Mouse (Mus musculus): Measurements from ENCODE around the gene Tcl1b3.

Gene Tcl1b3

DNA sequence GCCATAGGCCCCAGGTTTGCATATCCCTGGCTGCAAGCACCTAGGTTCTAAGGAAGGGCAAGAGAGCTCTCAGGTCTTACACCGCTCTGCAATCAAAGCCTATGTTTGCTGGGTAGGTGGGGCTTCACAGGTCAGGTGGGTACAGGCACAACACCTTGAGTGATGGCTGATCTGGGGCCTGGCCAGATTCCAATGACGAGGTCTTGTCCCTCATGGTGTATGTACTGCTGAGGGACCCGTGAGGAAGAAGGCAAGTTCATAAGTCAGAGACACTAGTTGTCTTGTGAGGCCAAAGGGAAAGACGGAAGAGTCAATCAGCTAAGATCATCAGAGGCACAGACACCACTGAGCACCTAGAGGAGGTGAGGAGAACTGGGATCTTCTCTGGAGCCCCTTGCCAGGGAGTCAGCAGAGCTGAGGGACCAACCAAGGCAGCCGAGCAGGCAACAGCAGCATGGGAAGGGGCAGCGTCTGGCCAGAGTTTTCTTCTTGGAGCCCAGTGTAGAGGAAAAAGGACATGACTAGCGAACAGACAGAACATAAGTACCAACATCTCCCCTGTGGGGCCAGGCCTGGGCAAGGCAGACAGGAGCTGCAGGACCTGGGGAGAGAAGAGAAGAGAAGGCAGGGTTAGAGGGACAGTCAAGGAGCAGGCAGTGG, 26.4 kb downstream of the Tcl1b3 start:
- 0 out of 2 replicates have a peak, but pooled peaks cover 5% of the 10 kb centered on the region for H3K9me3 ChIP-seq (ENCODE audit: low read length)
- no peak overlapping the region for H3K4me3 ChIP-seq (replicated peaks; ENCODE audit: low read length)
- TF ChIP-seq POU5F1 (IDR thresholded peaks at IDR 0.05; ENCODE audit: borderline replicate concordance, low read length) (no peak), CTCF (conservative IDR thresholded peaks at IDR 0.05; ENCODE audit: low read length) (no peak), NANOG (IDR thresholded peaks at IDR 0.05; ENCODE audit: borderline replicate concordance, low read length) (no peak)
- H3K36me3 ChIP-seq (ENCODE audit: insufficient read depth, low read length), result peaks cover 47% of the 10 kb centered on the region
- no peaks in the 10 kb centered on the region for H3K27me3 ChIP-seq (ENCODE audit: insufficient read depth, low read length)
- peaks cover 49% of the 10 kb centered on the region for H3K4me1 ChIP-seq (replicated peaks; ENCODE audit: low read depth, low read length)

DNA sequence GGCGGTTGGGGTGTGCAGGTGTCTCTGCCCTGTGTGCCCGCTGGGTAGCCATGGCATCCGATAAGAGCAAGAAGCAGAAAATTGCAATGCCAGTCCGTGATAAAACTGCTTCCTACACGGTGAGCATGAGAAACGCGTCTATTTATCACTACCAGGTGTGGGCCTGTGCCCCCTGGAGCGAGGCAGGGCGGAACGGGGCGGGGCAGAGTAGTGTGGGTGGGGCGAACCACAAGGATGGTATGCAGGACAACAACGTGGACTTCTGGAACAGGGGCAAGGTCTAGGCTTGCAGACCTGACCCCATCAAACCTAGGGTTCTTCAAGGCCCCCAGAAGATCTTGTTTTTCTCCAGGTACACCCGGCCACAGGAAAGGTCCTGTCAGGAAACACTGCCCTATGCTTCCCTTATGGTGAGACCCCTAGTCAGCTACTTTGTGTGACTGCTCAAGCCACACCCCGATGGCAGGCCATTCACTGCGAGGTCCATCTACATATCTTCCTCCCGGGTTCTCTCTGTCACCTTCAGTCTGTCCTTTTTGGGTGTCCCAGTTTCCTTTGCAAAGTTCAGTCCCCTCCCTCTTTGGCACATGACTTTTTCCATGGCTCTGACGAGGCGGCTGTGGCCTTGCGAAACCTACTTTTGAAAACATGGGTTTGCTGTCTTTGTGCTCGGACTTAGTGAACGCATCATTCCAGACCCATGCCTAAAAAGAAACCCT, 31.9 kb downstream of the Tcl1b3 start, which contains the start of gene Tcl1:
Gene Tcl1 (minus strand): TSS at position 193 of the 719 bp plus-strand sequence.
- TF ChIP-seq NANOG (IDR thresholded peaks at IDR 0.05; ENCODE audit: borderline replicate concordance, low read length) (no peak), CTCF (conservative IDR thresholded peaks at IDR 0.05; ENCODE audit: low read length) (no peak), POU5F1 (IDR thresholded peaks at IDR 0.05; ENCODE audit: borderline replicate concordance, low read length) (no peak)
- H3K4me3 ChIP-seq (replicated peaks; ENCODE audit: low read length), result peak within 1 kb of the TSS; percentile 83
- H3K27me3 ChIP-seq (ENCODE audit: insufficient read depth, low read length), result no peaks in the 10 kb centered on the region
- peaks cover 17% of the 10 kb centered on the region for H3K36me3 ChIP-seq (ENCODE audit: insufficient read depth, low read length)
- H3K9me3 ChIP-seq (ENCODE audit: low read length), result 0 out of 2 replicates have a peak, but pooled peaks cover 5% of the 10 kb centered on the region
- H3K4me1 ChIP-seq (replicated peaks; ENCODE audit: low read depth, low read length), result peaks cover 77% of the 10 kb centered on the region

DNA sequence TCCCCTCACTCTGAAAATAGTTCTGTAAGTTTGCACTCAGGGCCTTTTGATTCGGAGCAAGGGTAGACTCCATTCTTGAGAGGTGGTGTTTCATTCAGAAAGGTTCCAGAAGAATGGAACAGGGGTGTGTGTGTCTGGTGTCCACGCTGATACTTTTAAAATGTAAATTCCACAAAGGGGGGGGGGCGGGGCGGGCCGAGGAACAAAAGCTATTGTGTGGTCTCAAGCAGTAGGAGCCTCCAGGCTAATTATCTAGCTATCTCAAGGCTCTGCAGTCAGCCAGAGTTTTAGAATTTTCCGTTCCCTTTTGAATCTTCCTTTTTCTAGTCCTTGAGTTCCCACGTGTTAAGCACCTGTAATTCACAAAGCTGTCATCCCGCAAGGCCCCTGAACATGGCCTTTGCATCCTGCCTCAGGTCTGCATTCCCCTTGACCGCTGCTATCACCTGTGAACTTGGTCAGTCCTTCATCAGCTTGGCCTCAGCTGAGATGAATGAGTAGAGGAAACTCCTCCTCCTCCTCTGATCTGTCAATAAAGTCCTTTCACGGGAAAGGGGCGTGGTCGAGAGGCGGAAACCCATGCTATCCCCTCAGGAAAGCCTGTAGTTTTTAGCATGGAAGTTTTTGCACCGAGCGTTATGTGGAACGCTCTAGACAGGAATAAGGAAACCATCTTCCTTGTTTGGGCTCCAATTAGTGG, 33.9 kb downstream of the Tcl1b3 start:
- TF ChIP-seq CTCF (conservative IDR thresholded peaks at IDR 0.05; ENCODE audit: low read length) (no peak), POU5F1 (IDR thresholded peaks at IDR 0.05; ENCODE audit: borderline replicate concordance, low read length) (no peak), NANOG (IDR thresholded peaks at IDR 0.05; ENCODE audit: borderline replicate concordance, low read length) (peak; percentile 28; the same call in 1 of the 2 replicates)
- H3K4me3 ChIP-seq (replicated peaks; ENCODE audit: low read length), result peak overlapping the region; percentile 61
- no peaks in the 10 kb centered on the region for H3K9me3 ChIP-seq (ENCODE audit: low read length)
- no peaks in the 10 kb centered on the region for H3K36me3 ChIP-seq (ENCODE audit: insufficient read depth, low read length)
- no peaks in the 10 kb centered on the region for H3K27me3 ChIP-seq (ENCODE audit: insufficient read depth, low read length)
- H3K4me1 ChIP-seq (replicated peaks; ENCODE audit: low read depth, low read length), result peaks cover 66% of the 10 kb centered on the region

DNA sequence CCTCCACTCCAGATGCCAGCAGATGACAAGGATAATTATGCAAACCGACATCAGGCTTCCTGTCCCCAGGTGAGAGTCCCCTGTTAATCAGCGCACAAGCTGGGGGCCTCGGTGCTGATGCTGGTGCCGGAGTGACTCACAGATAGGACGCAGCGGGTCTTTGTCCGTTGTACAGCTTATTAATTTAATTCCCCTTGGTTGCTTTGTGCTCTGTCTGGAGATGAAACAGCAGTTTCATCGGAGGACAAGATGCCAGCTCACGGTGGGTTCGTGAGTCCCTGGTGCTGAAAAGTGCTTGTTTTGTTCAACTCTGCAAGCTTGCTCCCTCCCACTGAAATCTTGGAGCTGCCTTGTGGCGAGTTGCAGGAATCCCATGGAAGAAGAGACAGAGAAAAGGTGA, 43.5 kb downstream of the Tcl1b3 start:
- Histone ChIP-seq H3K4me3 (replicated peaks; ENCODE audit: low read length) (no peak overlapping the region), H3K27me3 (ENCODE audit: insufficient read depth, low read length) (no peaks in the 10 kb centered on the region)
- TF ChIP-seq POU5F1 (IDR thresholded peaks at IDR 0.05; ENCODE audit: borderline replicate concordance, low read length) (no peak), CTCF (conservative IDR thresholded peaks at IDR 0.05; ENCODE audit: low read length) (no peak), NANOG (IDR thresholded peaks at IDR 0.05; ENCODE audit: borderline replicate concordance, low read length) (no peak)

DNA sequence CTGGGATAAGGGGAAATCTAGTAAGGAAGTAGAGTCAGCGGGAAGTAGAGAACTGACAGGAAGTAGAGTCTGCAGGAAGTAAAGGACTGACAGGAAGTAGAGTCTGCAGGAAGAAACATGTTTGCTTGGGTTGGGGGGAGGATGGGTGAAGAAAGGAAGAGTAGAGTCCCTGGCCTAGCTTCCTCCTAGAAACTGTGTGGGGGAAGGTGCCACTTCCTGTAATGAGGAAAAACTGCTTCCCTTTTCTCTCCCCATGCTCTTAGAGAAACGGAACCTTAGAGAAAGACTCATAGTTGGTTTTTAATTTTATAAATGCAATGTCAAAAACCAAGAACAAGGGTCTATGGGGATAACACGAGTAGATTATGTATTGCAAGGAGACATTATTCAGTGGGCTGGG, 44.2 kb downstream of the Tcl1b3 start:
- no peaks in the 10 kb centered on the region for H3K27me3 ChIP-seq (ENCODE audit: insufficient read depth, low read length)
- no peak for TF ChIP-seq CTCF (conservative IDR thresholded peaks at IDR 0.05; ENCODE audit: low read length)
- TF ChIP-seq POU5F1 (IDR thresholded peaks at IDR 0.05; ENCODE audit: borderline replicate concordance, low read length), result no peak
- TF ChIP-seq NANOG (IDR thresholded peaks at IDR 0.05; ENCODE audit: borderline replicate concordance, low read length), result no peak
- H3K9me3 ChIP-seq (ENCODE audit: low read length), result peaks cover 14% of the 10 kb centered on the region
- H3K4me3 ChIP-seq (replicated peaks; ENCODE audit: low read length), result no peak overlapping the region
- H3K4me1 ChIP-seq (replicated peaks; ENCODE audit: low read depth, low read length), result peaks cover 17% of the 10 kb centered on the region; the same call in 1 of the 2 replicates
- H3K36me3 ChIP-seq (ENCODE audit: insufficient read depth, low read length), result no peaks in the 10 kb centered on the region

More for the DNA sequence above, 43.5 kb downstream of the Tcl1b3 start:
- Histone ChIP-seq H3K36me3 (ENCODE audit: insufficient read depth, low read length) (no peaks in the 10 kb centered on the region), H3K9me3 (ENCODE audit: low read length) (peaks cover 11% of the 10 kb centered on the region), H3K4me1 (replicated peaks; ENCODE audit: low read depth, low read length) (peaks cover 17% of the 10 kb centered on the region; the same call in 1 of the 2 replicates)

DNA sequence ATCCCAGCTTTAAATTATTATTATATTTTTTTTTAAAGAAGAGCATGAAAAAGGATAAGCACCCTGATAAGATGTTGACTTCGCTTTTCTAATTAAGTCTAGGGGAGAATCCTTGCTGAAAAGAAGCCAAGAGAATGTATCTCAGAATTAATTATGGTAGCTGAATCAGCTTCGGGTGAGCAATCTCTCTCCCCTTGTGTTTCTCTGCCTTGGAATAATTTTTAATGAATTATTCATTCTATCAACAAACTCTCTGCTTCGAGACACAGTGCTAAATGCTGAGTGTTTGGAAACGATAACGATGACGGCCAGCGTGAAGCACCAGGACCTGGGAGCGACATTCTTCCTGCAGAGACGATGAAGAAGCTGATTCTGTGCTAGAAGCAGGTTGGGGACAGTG, 48.2 kb downstream of the Tcl1b3 start:
- Histone ChIP-seq H3K27me3 (ENCODE audit: insufficient read depth, low read length) (no peaks in the 10 kb centered on the region), H3K9me3 (ENCODE audit: low read length) (peaks cover 5% of the 10 kb centered on the region), H3K4me3 (replicated peaks; ENCODE audit: low read length) (no peak overlapping the region), H3K36me3 (ENCODE audit: insufficient read depth, low read length) (no peaks in the 10 kb centered on the region), H3K4me1 (replicated peaks; ENCODE audit: low read depth, low read length) (peaks cover 14% of the 10 kb centered on the region; the same call in 1 of the 2 replicates)
- TF ChIP-seq NANOG (IDR thresholded peaks at IDR 0.05; ENCODE audit: borderline replicate concordance, low read length), result no peak
- TF ChIP-seq CTCF (conservative IDR thresholded peaks at IDR 0.05; ENCODE audit: low read length), result no peak
- TF ChIP-seq POU5F1 (IDR thresholded peaks at IDR 0.05; ENCODE audit: borderline replicate concordance, low read length), result no peak
